Mouse (Mus musculus): ENCODE measurements around the gene Dhx15.

Dhx15 gene

GRCm38 (mm10) chr5:52110808-52111663 lies 79.3 kb downstream of the Dhx15 start:
- peak; percentile 9 for DNase-seq (ENCODE audit: low read depth, low spot score)
